Mouse (Mus musculus) adrenal gland, postnatal 36 days (tissue): ENCODE measurements around the gene Rassf9. TPM values are rescaled to one million over a fixed set of nuclear protein-coding genes. Genes with fewer than 3 reads are reported as not detected.

Source experiments
- DNase-seq, 2 experiments: peaks; one replicate each; pipeline ENCODE4 v3.0.0; 2021; ENCODE audit warnings: mixed read lengths in 1 of 2
- long read RNA-seq, 2 experiments: library from polyadenylated mRNA; stranded (forward); transcript quantifications; one replicate each; pipeline ENCODE4 v2.0.0; 2021; ENCODE audit warnings: borderline sequencing depth in 2 of 2
- total RNA-seq, 2 experiments: library from RNA; stranded (reverse); gene quantifications; 2 replicates each; pipeline ENCODE4 v1.2.3; 2021

Gene Rassf9
- 1 to 10 TPM; 4.0 to 5.1 TPM for total RNA-seq
- long read RNA-seq, experiment 1, result 0 reads
- long read RNA-seq, experiment 2, result 0 reads

DNA sequence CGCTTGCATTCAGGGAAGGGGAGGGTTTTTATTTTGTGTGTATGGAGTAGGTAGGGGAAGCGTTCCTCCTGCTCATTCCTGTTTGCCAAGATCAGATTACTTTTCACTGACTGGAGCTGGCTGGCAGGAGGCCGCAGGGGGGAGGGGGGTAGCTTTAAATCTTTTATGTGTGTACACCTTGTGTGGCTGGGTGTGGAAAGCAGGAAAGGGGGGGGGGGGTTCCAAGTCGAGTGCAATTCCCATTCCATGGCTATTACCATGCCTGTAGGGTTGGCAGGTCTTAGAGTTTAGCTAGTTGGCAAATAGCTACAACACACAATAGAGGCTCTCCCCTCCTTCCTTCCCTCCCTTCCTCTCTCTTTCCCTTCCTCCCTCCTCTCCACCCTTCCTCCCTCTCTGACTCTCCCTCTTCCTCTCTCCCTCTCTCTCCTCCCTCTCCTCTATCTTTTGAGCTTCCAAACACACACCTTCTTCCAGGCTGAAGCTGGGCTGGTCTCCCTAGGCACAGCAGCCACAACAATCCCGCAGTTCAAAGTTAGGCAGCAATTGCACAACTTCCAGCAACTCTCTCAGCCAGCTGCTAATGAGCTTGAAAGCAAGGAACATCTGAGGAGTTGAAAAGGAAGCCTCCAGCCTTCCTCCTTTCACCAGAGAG, at the start of gene Rassf9:
Rassf9 (plus strand) TSS at position 416 of the 655 bp plus-strand sequence.
- peak in 1 of 2 experiments; percentile 16 for DNase-seq

DNA sequence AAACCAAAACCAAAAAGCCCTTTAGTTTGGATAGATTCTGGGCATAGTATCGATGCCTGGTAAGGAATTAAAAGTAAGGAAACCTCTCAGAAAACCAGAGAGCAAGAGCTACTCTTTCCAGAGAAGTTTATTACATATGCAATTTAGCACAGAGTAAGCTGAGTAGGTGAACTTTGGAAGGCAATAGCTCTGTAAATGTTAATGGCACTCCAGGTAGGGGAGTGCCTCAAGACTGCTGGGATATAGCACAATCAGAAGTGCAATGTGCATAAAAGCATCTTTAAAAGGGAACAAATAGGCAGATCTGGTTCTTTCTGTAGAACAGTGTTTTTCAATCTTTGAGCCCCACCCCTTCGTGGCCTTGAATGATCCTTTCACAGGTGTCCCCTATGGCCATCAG, 42.6 kb upstream of the Rassf9 start:
- DNase-seq, result no peak

DNA sequence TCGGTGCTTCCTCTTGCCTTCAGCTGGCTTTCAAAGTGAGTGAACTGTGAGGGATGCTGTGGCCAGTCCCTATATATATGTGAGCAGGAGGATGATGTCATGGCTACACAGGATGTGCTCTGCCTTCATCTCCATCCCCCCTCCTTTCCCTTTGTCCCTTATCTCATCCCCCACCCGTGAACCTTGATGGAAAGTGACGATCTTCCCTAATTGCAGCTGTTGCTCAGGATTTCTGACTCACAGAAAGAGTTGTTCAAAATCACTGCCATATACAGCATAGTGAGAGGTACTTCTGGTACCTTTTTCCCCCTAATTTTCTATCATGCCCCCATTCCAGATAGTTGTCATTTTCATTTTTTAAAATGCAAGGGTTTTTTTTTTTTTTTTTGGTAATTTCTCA, 21.6 kb upstream of the Rassf9 start, which contains the start of gene Nts:
Nts (minus strand) TSS at position 101 of the 400 bp plus-strand sequence.
- no peak for DNase-seq

DNA sequence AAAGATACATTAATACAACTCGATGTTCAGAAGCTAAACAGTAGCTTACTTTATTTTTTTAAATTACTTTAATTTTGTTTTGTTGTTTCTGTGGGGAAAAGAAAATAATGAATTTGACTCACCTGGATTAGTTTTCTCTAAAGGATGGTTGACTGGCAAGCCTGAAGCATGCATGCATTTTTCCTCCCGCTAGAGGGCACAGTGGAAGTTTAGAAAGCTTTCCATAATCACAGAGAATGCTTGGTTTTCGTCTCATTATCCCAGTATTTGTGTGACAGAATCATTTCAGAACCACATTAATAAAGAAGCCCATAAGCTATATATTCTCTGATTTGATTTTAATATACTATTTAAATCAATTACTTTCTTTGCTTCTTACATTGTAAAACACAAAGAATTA, 20.2 kb upstream of the Rassf9 start:
- peak; percentile 27 to 60 for DNase-seq

DNA sequence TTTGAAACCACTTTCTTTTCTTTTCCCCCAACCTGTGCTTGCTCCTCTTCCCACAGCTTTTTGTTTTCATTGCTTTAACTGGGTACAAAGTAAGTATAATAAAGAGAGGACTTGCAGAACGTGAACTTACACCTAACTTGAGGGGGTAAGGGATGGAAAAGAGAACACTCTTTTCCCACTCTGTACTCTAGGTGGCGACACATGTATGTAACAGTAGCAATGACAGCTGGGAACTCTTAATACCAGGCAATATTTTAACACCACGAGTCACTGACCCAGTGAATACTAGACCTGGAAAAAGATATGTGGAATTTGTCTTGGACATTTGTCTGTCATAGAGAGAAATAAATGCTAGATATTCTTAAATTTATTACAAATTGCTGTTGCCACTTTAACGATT, 13.3 kb upstream of the Rassf9 start:
- peak in 1 of 2 experiments; percentile 11 for DNase-seq

DNA sequence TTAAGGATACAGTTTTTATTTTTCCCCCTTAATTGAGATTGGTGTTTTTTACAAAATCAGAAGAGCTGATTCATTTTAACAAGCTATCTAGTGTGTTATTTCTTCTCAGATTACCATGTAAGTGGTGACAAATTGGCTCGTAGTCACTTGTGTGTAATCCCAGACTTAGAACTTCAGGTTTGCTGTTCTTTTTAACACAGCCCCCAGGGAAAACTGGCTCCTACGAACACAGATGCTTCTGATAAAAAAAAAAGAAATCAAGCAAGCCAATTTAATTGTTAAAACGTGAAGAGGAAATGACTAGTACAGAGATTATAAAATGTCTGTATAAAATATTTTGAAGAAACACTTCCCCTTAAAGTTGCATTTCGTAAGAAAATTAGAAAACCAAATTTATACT, 4.6 kb upstream of the Rassf9 start:
- no peak for DNase-seq

DNA sequence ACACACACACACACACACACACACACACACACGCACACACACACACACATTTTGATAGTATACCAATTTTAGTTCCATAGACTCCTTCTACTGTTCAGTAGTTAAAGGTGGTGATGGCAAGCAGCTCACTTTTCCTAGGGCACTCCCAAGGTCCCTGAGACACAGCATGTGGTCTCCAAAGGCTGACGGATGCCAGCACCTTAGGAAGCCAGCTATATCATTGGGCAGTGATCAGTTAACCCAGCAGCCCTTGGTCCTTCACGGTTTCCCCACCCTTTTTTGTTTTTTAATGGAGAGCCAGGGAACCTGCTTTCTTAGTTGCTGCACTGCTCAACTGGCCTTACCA, 588 bp upstream of the Rassf9 start:
- no peak for DNase-seq

DNA sequence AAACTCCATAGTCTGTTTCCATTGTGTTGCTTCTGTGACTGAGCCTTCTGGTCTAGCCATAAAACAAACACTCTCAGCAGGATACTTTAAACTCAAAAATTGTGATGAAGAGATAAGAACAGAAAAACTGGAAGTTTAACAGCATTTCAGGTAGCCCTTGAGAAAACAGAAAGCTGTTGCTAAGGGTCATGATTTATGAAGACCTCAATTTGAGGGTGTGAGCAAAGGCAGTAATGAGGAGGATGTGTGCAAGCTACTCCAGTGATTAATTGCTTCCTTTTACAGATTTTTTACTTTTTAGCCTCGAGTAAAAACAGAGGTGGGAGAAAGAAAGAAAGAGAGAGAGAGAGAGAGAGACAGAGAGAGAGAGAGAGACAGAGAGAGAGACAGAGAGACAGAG, 2.1 kb downstream of the Rassf9 start:
- no peak for DNase-seq

DNA sequence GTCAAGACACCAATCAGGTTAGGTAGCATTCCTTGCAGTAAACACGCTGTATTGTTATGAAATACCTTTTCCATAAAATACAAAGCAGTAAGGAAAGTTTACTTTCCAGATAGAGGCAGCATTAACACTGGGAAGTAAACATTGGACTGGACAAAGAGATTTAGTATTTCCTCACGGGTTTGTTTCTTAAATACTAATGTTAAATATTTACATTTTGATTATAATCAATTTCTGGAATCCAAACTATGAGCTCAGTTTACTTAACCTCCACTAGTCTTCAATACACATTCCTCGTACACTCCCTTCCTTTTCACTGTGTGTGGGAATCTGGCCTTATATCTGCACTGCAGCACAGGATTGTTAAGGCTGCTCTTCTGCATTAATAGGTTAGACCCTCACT, 15.9 kb downstream of the Rassf9 start:
- DNase-seq, result no peak

DNA sequence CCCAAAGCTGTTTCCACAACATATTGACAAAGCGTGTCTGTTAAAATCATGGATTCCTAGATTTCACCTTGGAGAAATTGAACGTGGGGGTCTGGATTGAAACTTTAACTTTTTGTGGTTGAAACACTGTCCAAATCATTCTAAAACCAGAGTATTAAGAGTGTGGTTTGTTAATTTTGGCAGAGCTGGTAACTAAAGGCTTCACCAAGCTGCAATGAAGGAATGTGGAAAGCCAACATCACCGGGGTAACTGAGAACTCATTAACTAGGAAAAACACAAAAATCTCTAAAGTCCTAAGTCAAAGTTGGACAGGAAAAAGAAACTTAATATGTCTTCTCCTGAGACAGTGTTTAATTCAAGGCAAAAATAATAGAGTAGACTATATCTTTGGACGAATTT, 41.9 kb downstream of the Rassf9 start:
- no peak for DNase-seq

DNA sequence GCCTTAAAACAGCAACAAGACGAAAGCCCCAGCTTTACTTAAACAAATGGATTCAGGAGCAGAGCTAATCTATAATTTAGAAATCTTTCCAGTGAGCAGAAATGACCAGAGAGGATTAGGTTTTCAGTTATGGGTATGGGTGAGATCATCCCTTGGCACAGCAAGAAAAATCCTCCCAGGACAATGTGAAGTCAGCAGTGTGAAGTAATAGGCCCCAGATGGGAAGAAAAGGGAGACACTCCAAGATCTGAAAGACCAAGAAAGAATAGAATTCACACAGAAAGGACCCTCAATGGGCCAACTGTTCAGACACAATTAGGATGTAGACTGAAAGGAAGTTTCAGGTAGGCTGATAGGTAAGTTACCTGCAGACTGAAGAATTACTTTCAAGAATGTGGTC, 50.5 kb downstream of the Rassf9 start:
- DNase-seq, result no peak

DNA sequence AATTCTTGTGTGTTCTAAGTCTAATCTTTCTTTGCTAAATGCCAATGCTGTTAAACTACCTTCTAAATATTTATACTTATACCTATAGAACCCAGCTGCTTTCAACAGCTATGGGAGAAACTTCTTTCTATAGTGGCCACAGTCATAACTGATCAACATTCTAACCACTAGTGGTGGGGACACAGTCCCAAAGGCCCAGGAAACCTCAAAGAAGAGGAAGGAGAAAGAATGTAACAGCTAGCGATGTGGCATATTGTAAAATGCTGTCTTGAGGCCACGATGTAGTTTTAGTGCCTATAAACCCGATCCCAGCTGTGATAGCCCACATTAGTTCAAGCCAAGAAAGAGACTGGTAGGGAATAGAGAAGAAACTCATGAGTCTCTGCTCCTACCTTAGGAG, 65.9 kb downstream of the Rassf9 start:
- no peak for DNase-seq

DNA sequence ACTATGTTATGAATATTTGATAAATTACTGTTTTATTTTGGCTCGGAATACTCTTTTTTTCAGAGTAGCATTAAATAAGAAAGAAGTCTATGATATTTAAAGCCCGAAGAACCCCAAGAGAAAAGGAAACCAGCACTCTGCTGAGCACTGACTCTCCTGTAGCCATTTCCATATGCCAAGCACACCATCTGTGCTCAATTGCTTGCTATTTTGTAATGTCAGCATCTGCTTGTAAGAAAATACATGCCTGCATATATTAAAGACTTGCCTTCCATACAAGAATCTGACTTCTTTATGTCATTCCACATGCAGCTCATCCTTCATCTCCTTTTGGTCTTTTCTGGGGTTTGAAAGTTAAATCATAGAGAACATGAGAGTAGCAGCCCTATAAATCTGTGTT, 82.3 kb downstream of the Rassf9 start:
- no peak for DNase-seq

Other genes with a start within 250 kb of the Rassf9 start
- not detected for gene Nts, start 21.7 kb upstream of the Rassf9 start, total RNA-seq